Mouse (Mus musculus) heart, adult 11 months (tissue): Measurements from ENCODE around the gene Ttc19.
"Not testable (repeated sequence)": the region's sequence is repeated elsewhere in the genome, so short reads cannot be mapped to it uniquely, and the experiment has no call there.

ENCODE experiments used
- DNase-seq: peaks from one replicate; pipeline ENCODE4 v3.0.0; 2022

The Ttc19 gene

GRCm38 (mm10) chr11:62285020-62285419, 3.7 kb downstream of the Ttc19 start:
- no peak for DNase-seq

GRCm38 (mm10) chr11:62287700-62288099, 6.4 kb downstream of the Ttc19 start:
- peak; percentile 56 for DNase-seq

- no peak for DNase-seq
Observed at GRCm38 (mm10) chr11:62294121-62294520, 12.8 kb downstream of the Ttc19 start.

GRCm38 (mm10) chr11:62298883-62299282, 17.6 kb downstream of the Ttc19 start:
- DNase-seq, result peak; percentile 71

- DNase-seq, result no peak
Observed at GRCm38 (mm10) chr11:62305866-62306265, 24.6 kb downstream of the Ttc19 start.

- DNase-seq, result no peak
Observed at GRCm38 (mm10) chr11:62309296-62309695, 28.0 kb downstream of the Ttc19 start.

- peak; percentile 21 for DNase-seq
Observed at GRCm38 (mm10) chr11:62314984-62315383, 33.7 kb downstream of the Ttc19 start.

- DNase-seq, result no peak
Observed at GRCm38 (mm10) chr11:62317746-62318145, 36.5 kb downstream of the Ttc19 start.

GRCm38 (mm10) chr11:62320097-62320496, 38.8 kb downstream of the Ttc19 start:
- no peak for DNase-seq

GRCm38 (mm10) chr11:62323659-62324058, 42.4 kb downstream of the Ttc19 start:
- DNase-seq, result peak; percentile 60

- DNase-seq, result peak; percentile 76
Observed at GRCm38 (mm10) chr11:62331141-62331540, 49.9 kb downstream of the Ttc19 start.

- DNase-seq, result peak; percentile 33
Observed at GRCm38 (mm10) chr11:62332228-62332627, 51.0 kb downstream of the Ttc19 start.

GRCm38 (mm10) chr11:62343002-62343401, 61.7 kb downstream of the Ttc19 start:
- peak; percentile 54 for DNase-seq

GRCm38 (mm10) chr11:62351948-62352347, 70.7 kb downstream of the Ttc19 start:
- no peak for DNase-seq

- no peak for DNase-seq
Observed at GRCm38 (mm10) chr11:62355216-62355615, 73.9 kb downstream of the Ttc19 start.

GRCm38 (mm10) chr11:62366879-62367278, 85.6 kb downstream of the Ttc19 start:
- DNase-seq, result peak; percentile 39

GRCm38 (mm10) chr11:62369924-62370323, 88.7 kb downstream of the Ttc19 start:
- DNase-seq, result no peak

GRCm38 (mm10) chr11:62371776-62372175, 90.5 kb downstream of the Ttc19 start:
- no peak for DNase-seq

- not testable (repeated sequence) for DNase-seq
Observed at GRCm38 (mm10) chr11:62377202-62377851, 96.1 kb downstream of the Ttc19 start.
